Mouse (Mus musculus) megakaryocyte, adult 5-6 weeks (primary cell): Measurements from ENCODE around the gene Slc10a1. TPM values are rescaled to one million over a fixed set of nuclear protein-coding genes. Genes with fewer than 3 reads are reported as not detected.

Source experiments
- ATAC-seq: 2 replicates; pipeline ENCODE4 v1.8.0; 2016; ENCODE audit warnings: mild to moderate bottlenecking, inconsistent platforms; ENCODE audit not compliant: poor library complexity, severe bottlenecking
- total RNA-seq, 2 experiments: library from RNA; stranded (forward) in 1 of 2; stranded (reverse) in 1 of 2; fragments of 153-499, 151-499 nt in 1 of 2; fragments of 221-1000, 200-1000 nt in 1 of 2; gene quantifications; 2 replicates each; pipeline versions ENCODE4 v1.2.3 to v1.2.4; 2015 to 2017

Slc10a1 gene
- total RNA-seq, 2 experiments from 2014 or later: not detected

- no peak for ATAC-seq
Observed at GRCm38 (mm10) chr12:80931402-80932140, 36.9 kb downstream of the Slc10a1 start.

GRCm38 (mm10) chr12:80930141-80930540, 38.4 kb downstream of the Slc10a1 start:
- no peak for ATAC-seq

GRCm38 (mm10) chr12:80928881-80929280, 39.6 kb downstream of the Slc10a1 start:
- no peak for ATAC-seq

GRCm38 (mm10) chr12:80927518-80927917, 41.0 kb downstream of the Slc10a1 start:
- no peak for ATAC-seq

GRCm38 (mm10) chr12:80926550-80926949, 42.0 kb downstream of the Slc10a1 start:
- ATAC-seq: no peak

GRCm38 (mm10) chr12:80925919-80926318, 42.6 kb downstream of the Slc10a1 start:
- ATAC-seq: no peak

GRCm38 (mm10) chr12:80924205-80924604, 44.3 kb downstream of the Slc10a1 start:
- ATAC-seq: no peak

GRCm38 (mm10) chr12:80923602-80924001, 44.9 kb downstream of the Slc10a1 start:
- ATAC-seq: no peak

- no peak for ATAC-seq
Observed at GRCm38 (mm10) chr12:80922869-80923268, 45.6 kb downstream of the Slc10a1 start.

- no peak for ATAC-seq
Observed at GRCm38 (mm10) chr12:80921301-80921700, 47.2 kb downstream of the Slc10a1 start.

GRCm38 (mm10) chr12:80917764-80918163, 50.7 kb downstream of the Slc10a1 start:
- peak; percentile 85 for ATAC-seq

- ATAC-seq: no peak
Observed at GRCm38 (mm10) chr12:80909631-80910030, 58.9 kb downstream of the Slc10a1 start.

Other genes starting within 250 kb of the Slc10a1 start
- not detected in 2 replicates for gene Ccdc177, start 208.0 kb downstream of the Slc10a1 start, total RNA-seq (2015)
- gene Ccdc177, start 208.0 kb downstream of the Slc10a1 start, total RNA-seq (2017): not detected in 2 replicates
- gene Susd6, start 178.2 kb downstream of the Slc10a1 start, total RNA-seq (2015): 26.8 and 26.9 TPM in 2 replicates
- gene Susd6, start 178.2 kb downstream of the Slc10a1 start, total RNA-seq (2017): 37.1 and 38.3 TPM in 2 replicates
- 248 and 262 TPM in 2 replicates for gene Srsf5, start 23.2 kb downstream of the Slc10a1 start, total RNA-seq (2015)
- gene Srsf5, start 23.2 kb downstream of the Slc10a1 start, total RNA-seq (2017): 673 and 674 TPM in 2 replicates
- gene Smoc1, start 58.1 kb upstream of the Slc10a1 start, total RNA-seq (2015): 0.18 and 0.25 TPM in 2 replicates
- 0.18 TPM in 1 of 2 replicates, not detected in the other for gene Smoc1, start 58.1 kb upstream of the Slc10a1 start, total RNA-seq (2017)